Mouse (Mus musculus): ENCODE data around the gene Gm21860. TPM values are rescaled to one million over a fixed set of nuclear protein-coding genes. Genes with fewer than 3 reads are reported as not detected.
"Not testable (repeated sequence)": the region's sequence is repeated elsewhere in the genome, so short reads cannot be mapped to it uniquely, and the experiment has no call there.

The Gm21860 gene
- total RNA-seq, 1 experiment from 2014 or later, result not detected

DNA sequence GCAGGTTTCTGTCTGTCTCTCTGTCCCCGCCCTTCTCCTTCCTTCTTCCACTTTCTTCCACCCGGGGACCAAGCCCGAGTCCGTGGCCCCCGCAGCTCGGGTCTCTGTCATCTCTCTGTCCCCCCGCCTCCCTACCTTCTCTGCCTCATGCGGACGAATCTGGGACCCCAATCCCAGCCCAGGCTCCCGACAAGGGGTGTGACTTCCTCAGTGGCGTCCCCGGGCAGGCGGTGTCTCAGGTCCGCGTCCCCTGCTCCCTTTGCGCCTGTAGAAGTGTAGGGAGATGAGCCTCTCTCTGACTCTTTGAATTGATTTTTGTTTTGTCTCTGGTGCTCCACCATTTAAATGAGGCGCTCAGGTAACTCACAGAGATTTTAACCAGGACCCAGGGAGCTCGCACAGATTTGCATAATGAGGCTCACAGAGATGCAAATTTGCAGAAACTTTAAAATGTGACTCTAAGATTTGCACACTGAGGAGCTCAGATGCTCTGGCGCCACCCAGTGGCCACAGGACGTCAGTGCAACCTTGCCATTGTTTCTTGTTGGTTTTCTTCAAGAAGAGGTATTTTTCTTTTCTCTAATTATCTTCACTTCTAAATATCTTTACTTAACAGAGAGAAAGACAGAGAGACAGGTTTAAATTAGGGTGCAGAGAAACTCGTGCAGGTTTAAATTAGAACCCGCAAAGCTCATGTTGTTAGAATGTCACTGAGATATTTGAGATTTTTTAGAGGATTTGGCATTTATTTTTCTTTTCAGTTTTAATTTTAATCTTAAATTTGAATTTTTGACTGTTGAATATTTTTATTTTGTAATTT is 35.8 kb downstream of the Gm21860 start:
- peak; percentile 99 for ATAC-seq (replicated peaks; ENCODE audit: insufficient number of reproducible peaks, low FRiP score, low TSS enrichment, poor library complexity, severe bottlenecking)

DNA sequence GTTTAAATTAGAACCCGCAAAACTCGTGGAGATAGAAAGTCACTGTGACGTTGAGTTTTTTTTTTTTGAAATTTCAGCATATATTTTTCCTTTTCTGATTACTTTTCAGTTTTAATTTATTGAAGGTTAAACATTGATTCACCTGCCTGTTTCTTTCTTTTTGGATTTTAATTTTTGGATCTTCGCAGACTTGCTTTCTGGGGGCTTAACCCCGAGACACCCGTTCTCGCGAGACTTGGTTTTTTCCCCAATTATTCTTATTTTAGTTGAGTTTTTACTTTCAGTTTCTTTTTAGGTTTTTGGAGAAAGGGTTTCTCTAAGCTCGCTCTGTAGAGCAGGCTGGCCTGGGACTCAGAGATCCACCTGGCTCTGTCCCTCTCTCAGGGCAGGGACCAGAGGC is 36.6 kb downstream of the Gm21860 start:
- ATAC-seq (replicated peaks; ENCODE audit: insufficient number of reproducible peaks, low FRiP score, low TSS enrichment, poor library complexity, severe bottlenecking), result not testable (repeated sequence)

DNA sequence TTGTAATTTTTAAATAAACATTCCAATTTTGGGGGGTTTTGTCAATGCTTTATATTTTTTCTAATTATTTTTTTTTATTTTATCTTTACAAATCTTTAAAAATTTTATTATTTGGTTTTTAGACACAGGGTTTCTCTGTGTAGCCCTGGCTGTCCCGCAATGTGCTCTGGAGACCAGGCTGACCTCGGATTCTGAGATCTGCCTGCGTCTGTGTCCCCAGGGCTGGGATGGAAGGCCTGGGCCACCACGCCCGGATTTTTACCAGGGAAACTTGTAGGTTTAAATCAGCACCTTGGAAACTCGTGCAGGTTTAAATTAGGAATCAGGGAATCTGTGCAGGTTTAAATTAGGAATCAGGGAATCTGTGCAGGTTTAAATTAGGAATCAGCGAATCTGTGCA is 37.1 kb downstream of the Gm21860 start:
- not testable (repeated sequence) for ATAC-seq (replicated peaks; ENCODE audit: insufficient number of reproducible peaks, low FRiP score, low TSS enrichment, poor library complexity, severe bottlenecking)

Other genes starting within 250 kb of the Gm21860 start
- not detected in 3 replicates for gene Gm47283, start 29.9 kb upstream of the Gm21860 start, total RNA-seq (2017)
- gene Gm21748, start 84.4 kb upstream of the Gm21860 start, total RNA-seq (2017), result not detected in 3 replicates

Data from monocyte, adult 5-6 weeks (primary cell).